19 mouse cellular contexts compared by ENCODE assay signal in genomic region chr13:9697340-9697739, GRCm38 (mm10).
DNase-seq lines count a peak whose midpoint lies in the region; ATAC-seq and TF ChIP-seq lines count a peak whose summit lies in the region.
"Had no signal": no experiment of that assay in that cellular context is flagged by ENCODE, and none has a peak within 500 bp of the region (broad histone marks: within the 10 kb centered on the region; RNA-seq: fewer than 3 reads in every experiment).

No protein-coding gene starts in this region.

- no peaks in the 10 kb centered on the region for H3K27me3 ChIP-seq in midbrain, embryonic 11.5 days (ENCODE audit: control insufficient read depth, insufficient read depth, low read length)
- H3K27me3 ChIP-seq in midbrain, postnatal 0 days (ENCODE audit: insufficient read depth, low read length) = no peaks in the 10 kb centered on the region
- H3K27me3 ChIP-seq: CH12.LX, Patski had no signal

- H3K9me3 ChIP-seq in midbrain, embryonic 11.5 days (ENCODE audit: control insufficient read depth, low read length) = no peaks in the 10 kb centered on the region
- no peaks in the 10 kb centered on the region for H3K9me3 ChIP-seq in midbrain, postnatal 0 days (ENCODE audit: low read length)
- H3K9me3 ChIP-seq: G1E had no signal

- H3K4me2 ChIP-seq in midbrain, embryonic 11.5 days = no peak overlapping the region
- no peak overlapping the region for H3K4me2 ChIP-seq in midbrain, postnatal 0 days (ENCODE audit: low read depth, low read length, poor library complexity, severe bottlenecking)

- 94% methylated on average over 4 of the region's 4 CpGs for WGBS in midbrain, embryonic 11.5 days
- WGBS in midbrain, postnatal 0 days = 96% methylated on average over 4 of the region's 4 CpGs

- no peak overlapping the region for H3K9ac ChIP-seq in midbrain, embryonic 11.5 days (ENCODE audit: low read length)
- H3K9ac ChIP-seq in midbrain, postnatal 0 days (replicated peaks; ENCODE audit: low read length, poor library complexity, severe bottlenecking) = no peak overlapping the region

- ATAC-seq in midbrain, embryonic 11.5 days (ENCODE audit: low FRiP score) = no peak
- no peak for ATAC-seq in midbrain, postnatal 0 days (ENCODE audit: low FRiP score)
- ATAC-seq: activated CD4-positive, CD25-positive, alpha-beta regulatory T cell, adult 4 months; CD4-positive, CD25-positive, alpha-beta regulatory T cell, adult 4 months; Patski had no signal

- DNase-seq in heart, adult 11 months = peak; percentile 54
- no peak for DNase-seq in heart, adult 9 months (ENCODE audit: low spot score in 2 of 2)
- peak; percentile 69 for DNase-seq in midbrain, embryonic 11.5 days (ENCODE audit: low spot score, missing footprints)
- DNase-seq in midbrain, postnatal 0 days (ENCODE audit: low spot score) = no peak
- DNase-seq: adrenal gland, adult 2 months; adrenal gland, adult 8-10 months; adrenal gland, postnatal 10 days; adrenal gland, postnatal 14 days; adrenal gland, postnatal 25 days; adrenal gland, postnatal 36 days; B cell, adult 2 months; cerebellum, adult 11 months; cerebellum, adult 11-12 months; cerebellum, adult 18-20 months had no signal

- no peaks in the 10 kb centered on the region for H3K4me1 ChIP-seq in midbrain, embryonic 11.5 days (ENCODE audit: control insufficient read depth, insufficient read depth, low read length)
- H3K4me1 ChIP-seq in midbrain, postnatal 0 days (ENCODE audit: insufficient read depth, low read length) = no peaks in the 10 kb centered on the region

- no peak for TF ChIP-seq CTCF in midbrain, postnatal 0 days (IDR thresholded peaks at IDR 0.05)

- no peak overlapping the region for H3K27ac ChIP-seq in midbrain, embryonic 11.5 days (ENCODE audit: low read depth, low read length)
- no peak overlapping the region for H3K27ac ChIP-seq in midbrain, postnatal 0 days (ENCODE audit: low read depth, low read length)

- no peak overlapping the region for H3K4me3 ChIP-seq in midbrain, embryonic 11.5 days (ENCODE audit: low read depth, low read length)
- no peak overlapping the region for H3K4me3 ChIP-seq in midbrain, postnatal 0 days (ENCODE audit: low read depth, low read length)

- peaks cover 10% of the 10 kb centered on the region for H3K36me3 ChIP-seq in midbrain, embryonic 11.5 days (ENCODE audit: control insufficient read depth, insufficient read depth, low read length)
- H3K36me3 ChIP-seq in midbrain, postnatal 0 days (ENCODE audit: insufficient read depth, low read length) = peaks cover 41% of the 10 kb centered on the region

Comparison
In these comparisons a context has a peak if more than half of its experiments do, and no peak if none do; other contexts are left out.
1. DNase-seq: peak in heart, adult 11 months (single experiment) and midbrain, embryonic 11.5 days (single experiment); none in heart, adult 9 months (0 of 2) and midbrain, postnatal 0 days (single experiment).